Mouse (Mus musculus) bone marrow macrophage, adult 2 months (primary cell): ENCODE measurements at regions not wholly inside any gene's neighbourhood (a gene's known extent, or its start where the extent isn't known, plus 50 kb on each side); places are given as distances from the start of the nearest gene placed in this dataset.

Experiments
- CTCF ChIP-seq: IDR thresholded peaks from 2 replicates; pipeline ENCODE4 v1.5.1; 2012; ENCODE audit warnings: low read depth, mild to moderate bottlenecking, low read length, moderate library complexity
- POLR2A ChIP-seq: IDR thresholded peaks from 2 replicates; pipeline ENCODE4 v1.6.1; 2012; ENCODE audit warnings: mild to moderate bottlenecking, low read depth, low read length, borderline replicate concordance

DNA sequence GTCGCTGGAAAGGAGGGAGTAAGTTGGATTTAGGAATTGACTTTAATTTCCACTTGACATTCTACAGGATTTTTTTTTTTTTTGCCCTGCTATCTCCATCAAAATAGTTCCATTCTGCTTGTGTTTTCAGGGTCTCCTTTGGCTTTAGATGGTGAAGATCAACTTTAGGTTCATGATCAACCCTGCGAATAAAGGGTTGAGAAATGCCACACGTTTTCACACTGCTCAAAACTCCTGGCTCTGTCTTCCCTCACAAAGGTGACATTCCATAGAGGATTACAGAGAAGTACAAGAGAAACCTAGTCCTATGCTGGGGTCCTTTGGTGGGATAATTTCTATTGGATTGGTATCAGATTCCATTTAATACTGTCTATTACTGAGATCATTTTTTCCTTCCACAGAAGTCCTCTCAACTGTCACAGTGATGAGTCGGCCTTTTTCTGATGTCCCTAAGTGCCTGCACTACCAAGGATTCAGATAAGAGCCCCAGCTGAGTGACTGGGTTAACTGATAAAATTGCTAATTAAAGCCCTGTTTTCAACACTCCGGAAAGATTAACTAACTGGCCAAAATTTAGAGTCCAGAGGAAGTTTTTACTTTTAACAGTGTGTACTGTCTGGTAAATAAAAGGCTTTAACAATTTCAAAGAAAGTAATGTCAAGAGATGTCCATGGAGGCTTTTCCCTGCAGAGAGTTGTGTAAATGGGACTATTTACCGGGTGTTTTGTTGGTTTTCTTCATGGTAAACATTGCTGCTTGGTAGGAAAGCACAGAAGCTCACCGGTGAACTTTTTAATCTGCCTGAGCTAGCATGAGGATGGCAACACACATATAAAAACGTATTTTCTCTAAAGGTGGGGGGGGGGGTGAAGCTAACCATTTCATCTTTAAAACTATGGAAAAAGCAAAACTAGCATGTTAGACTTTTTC is 196.0 kb upstream of the Paip1 start:
- TF ChIP-seq POLR2A (no peak), CTCF (no peak)
